Mouse (Mus musculus) splenic B cell, adult 2 months (primary cell): ENCODE results near the gene Arl5c.
"Not testable (repeated sequence)": the region's sequence is repeated elsewhere in the genome, so short reads cannot be mapped to it uniquely, and the experiment has no call there.

Experiments
- DNase-seq: peaks from one replicate; pipeline ENCODE4 v3.0.0-alpha.2; 2011; ENCODE audit warnings: low read depth, low spot score
- H3K27me3 ChIP-seq: 2 replicates; pipeline ENCODE4 v1.6.1; 2012; ENCODE audit warnings: mild to moderate bottlenecking, low read length, moderate library complexity, mixed read lengths; ENCODE audit not compliant: control insufficient read depth, poor library complexity, insufficient read depth, severe bottlenecking
- H3K36me3 ChIP-seq: 2 replicates; pipeline ENCODE4 v1.6.1; 2012; ENCODE audit warnings: mild to moderate bottlenecking, low read length, moderate library complexity, mixed read lengths; ENCODE audit not compliant: control insufficient read depth, poor library complexity, insufficient read depth, severe bottlenecking

The Arl5c gene

GRCm38 (mm10) chr11:97953179-97953938 lies 42.6 kb downstream of the Arl5c start:
- no peak for DNase-seq
- Histone ChIP-seq H3K27me3 (no peaks in the 10 kb centered on the region), H3K36me3 (no peaks in the 10 kb centered on the region)

- H3K36me3 ChIP-seq: no peaks in the 10 kb centered on the region
- no peak for DNase-seq
- no peaks in the 10 kb centered on the region for H3K27me3 ChIP-seq
These were observed 43.5 kb downstream of the Arl5c start for GRCm38 (mm10) chr11:97952367-97953006.

- no peaks in the 10 kb centered on the region for H3K27me3 ChIP-seq
- DNase-seq: no peak
These were observed 46.1 kb downstream of the Arl5c start for GRCm38 (mm10) chr11:97949703-97950475.

GRCm38 (mm10) chr11:97947426-97947825 lies 48.6 kb downstream of the Arl5c start:
- peak; percentile 67 for DNase-seq

More at GRCm38 (mm10) chr11:97949703-97950475, 46.1 kb downstream of the Arl5c start:
- no peaks in the 10 kb centered on the region for H3K36me3 ChIP-seq

GRCm38 (mm10) chr11:97945738-97946289 lies 50.2 kb downstream of the Arl5c start:
- peak; percentile 64 for DNase-seq
- not testable (repeated sequence) for H3K36me3 ChIP-seq, H3K27me3 ChIP-seq

More at GRCm38 (mm10) chr11:97947426-97947825, 48.6 kb downstream of the Arl5c start:
- H3K27me3 ChIP-seq: no peaks in the 10 kb centered on the region
- H3K36me3 ChIP-seq: no peaks in the 10 kb centered on the region

DNA sequence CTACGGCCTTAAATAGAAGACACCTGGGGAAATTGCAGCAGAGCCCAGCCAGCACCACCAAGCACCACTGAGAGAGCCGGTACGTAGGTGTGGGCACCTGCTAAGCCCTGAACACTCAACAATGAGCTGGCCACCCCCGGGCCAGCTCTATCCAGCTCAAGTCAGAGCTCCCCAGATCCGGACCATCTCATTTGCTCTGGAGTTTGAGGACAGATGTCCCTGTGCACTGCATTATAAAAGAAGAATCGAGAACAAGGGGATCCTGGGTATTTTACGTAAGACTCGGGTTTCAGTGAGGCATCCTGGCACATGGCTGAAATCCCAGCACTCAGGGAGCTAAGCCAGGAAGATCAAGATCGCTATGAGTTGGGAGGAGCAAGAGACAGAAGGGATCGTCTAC lies 51.0 kb downstream of the Arl5c start:
- Histone ChIP-seq H3K27me3 (no peaks in the 10 kb centered on the region), H3K36me3 (no peaks in the 10 kb centered on the region)
- DNase-seq: no peak

GRCm38 (mm10) chr11:97943256-97943655 lies 52.7 kb downstream of the Arl5c start:
- DNase-seq: no peak
- no peaks in the 10 kb centered on the region for H3K36me3 ChIP-seq
- H3K27me3 ChIP-seq: no peaks in the 10 kb centered on the region

DNA sequence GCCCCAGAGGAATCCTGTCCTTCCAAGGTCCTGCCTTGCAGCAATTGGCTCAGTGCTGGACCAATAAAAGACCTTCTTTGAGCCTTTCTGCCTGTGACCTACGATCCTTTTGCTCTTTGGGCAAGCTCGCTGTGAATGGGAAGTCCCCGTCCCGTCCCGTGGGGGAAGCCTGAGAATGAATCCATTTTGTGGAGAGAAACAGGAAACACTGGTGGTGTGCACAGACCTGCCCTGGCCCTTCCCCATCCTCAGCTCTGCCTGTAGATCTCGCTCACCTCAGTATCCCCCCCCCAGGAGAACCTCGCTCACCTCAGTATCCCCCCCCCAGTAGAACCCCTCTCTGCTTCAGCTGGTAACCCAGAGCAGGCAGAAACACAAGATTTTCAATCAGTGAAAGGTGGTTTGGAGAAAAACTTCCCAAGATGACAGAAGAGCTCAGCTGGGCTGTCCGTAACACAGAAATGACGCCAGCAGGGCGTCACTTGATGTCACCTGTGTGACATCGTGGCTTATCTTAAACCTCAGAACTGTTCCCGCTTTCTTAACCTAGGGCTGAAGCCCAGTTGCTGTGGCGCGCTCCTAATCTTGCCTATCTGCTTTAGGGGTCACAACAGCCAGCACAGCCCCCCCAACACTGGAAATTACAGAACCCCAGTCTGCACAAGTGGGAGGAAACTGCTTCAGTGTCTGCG lies 53.4 kb downstream of the Arl5c start:
- peak; percentile 57 for DNase-seq
- no peaks in the 10 kb centered on the region for H3K27me3 ChIP-seq
- no peaks in the 10 kb centered on the region for H3K36me3 ChIP-seq
